Mouse (Mus musculus) lung, postnatal 0 days (tissue): ENCODE measurements at regions not wholly inside any gene's neighbourhood (a gene's known extent, or its start where the extent isn't known, plus 50 kb on each side); places are given as distances from the start of the nearest gene placed in this dataset.

Experiments
- ATAC-seq: fragments of 200-750 bp; cut with Nextera tagmentation; 2 replicates; pipeline ENCODE4 v1.8.0; 2017; ENCODE audit warnings: moderate library complexity
- DNase-seq: peaks from one replicate; pipeline ENCODE4 v3.0.0-alpha.2; 2016; ENCODE audit warnings: low spot score
- H3K27ac ChIP-seq: fragments of 300-500 bp; sonication (generic); 2 replicates; pipeline ENCODE4 v1.5.1; 2014; ENCODE audit warnings: antibody characterized with exemption, mild to moderate bottlenecking, low read length, mixed read lengths
- H3K27me3 ChIP-seq: fragments of 300-500 bp; sonication (generic); replicated peaks from 2 replicates; pipeline ENCODE4 v1.6.1; 2014; ENCODE audit warnings: low read length, mixed read lengths; ENCODE audit not compliant: insufficient read depth
- H3K36me3 ChIP-seq: fragments of 300-500 bp; sonication (generic); 2 replicates; pipeline ENCODE4 v1.6.1; 2014; ENCODE audit warnings: low read length, mixed read lengths; ENCODE audit not compliant: insufficient read depth
- H3K4me1 ChIP-seq: fragments of 300-500 bp; sonication (generic); 2 replicates; pipeline ENCODE4 v1.6.1; 2014; ENCODE audit warnings: antibody characterized with exemption, low read depth, low read length, mixed read lengths; ENCODE audit not compliant: insufficient read depth
- H3K4me2 ChIP-seq: fragments of 300-500 bp; sonication (generic); replicated peaks from 2 replicates; pipeline ENCODE4 v1.6.1; 2014; ENCODE audit warnings: low read depth, mild to moderate bottlenecking, low read length, moderate library complexity, mixed read lengths
- H3K4me3 ChIP-seq: fragments of 300-500 bp; sonication (generic); 2 replicates; pipeline ENCODE4 v1.5.1; 2014; ENCODE audit warnings: low read depth, low read length
- H3K9ac ChIP-seq: fragments of 300-500 bp; sonication (generic); replicated peaks from 2 replicates; pipeline ENCODE4 v1.6.1; 2014; ENCODE audit warnings: low read depth, mild to moderate bottlenecking
- H3K9me3 ChIP-seq: fragments of 300-500 bp; sonication (generic); 2 replicates; pipeline ENCODE4 v1.6.1; 2016; ENCODE audit warnings: low read length, mixed read lengths
- CTCF ChIP-seq: IDR thresholded peaks from 2 replicates; pipeline ENCODE4 v1.5.1; 2016; ENCODE audit warnings: antibody characterized with exemption, mild to moderate bottlenecking
- EP300 ChIP-seq: IDR thresholded peaks from 2 replicates; pipeline ENCODE4 v1.6.1; 2016; ENCODE audit warnings: antibody characterized with exemption, mild to moderate bottlenecking, control low read depth
- WGBS: fragments of 180-500 bp; shearing (Covaris S2); extraction: QIAGEN DNeasy Blood & Tissue Kit; methylation state at CpG from one replicate; pipeline ENCODE4 v1.1.7; 2014; 5-methylcytosine and 5-hydroxymethylcytosine counted together
- microRNA-seq: library from miRNA; unstranded; fragments of <30 nt; microRNA quantifications from one replicate; pipeline ENCODE4, GENCODE M21; 2016

DNA sequence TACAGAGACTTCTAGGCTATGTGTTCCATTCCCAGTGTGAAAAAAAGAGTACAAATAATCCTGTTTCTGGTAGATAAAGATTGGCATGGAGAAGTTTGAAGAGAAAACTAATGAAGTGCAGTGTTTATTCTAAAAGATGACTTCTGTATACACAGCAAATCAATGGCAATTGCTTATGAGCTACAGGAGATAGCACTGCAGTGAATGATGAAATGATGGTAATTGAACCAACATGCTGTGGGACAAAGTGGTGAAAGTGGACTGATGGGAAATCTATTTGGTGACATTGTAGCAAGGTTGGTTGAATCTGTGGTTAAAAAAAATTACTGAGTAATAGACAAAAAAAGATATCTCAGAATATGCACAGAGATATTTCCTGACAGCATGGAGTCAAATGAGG lies 1000.4 kb downstream of the Stpg2 start:
- H3K4me3 ChIP-seq: no peak overlapping the region

DNA sequence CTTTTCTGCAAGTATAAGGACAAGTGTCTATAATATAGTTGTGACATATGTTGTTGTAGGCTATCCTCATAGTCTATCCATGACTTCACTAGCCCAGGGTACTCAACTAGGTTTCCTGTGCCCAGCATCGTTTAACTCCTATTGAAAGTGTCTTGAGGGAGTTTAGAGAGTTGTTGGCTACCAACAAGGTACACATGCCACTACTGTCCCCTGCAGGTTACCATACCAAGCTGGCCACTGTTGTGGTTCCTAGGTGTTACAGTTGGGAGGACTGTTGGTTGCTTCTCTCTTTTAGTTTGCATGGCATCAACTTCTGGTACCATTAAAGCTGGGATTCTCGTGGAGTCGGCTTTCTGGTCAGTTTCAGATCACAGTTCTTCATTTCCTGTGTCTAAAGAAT lies 990.7 kb downstream of the Pdha2 start:
- TF ChIP-seq CTCF: no peak
- no peak for TF ChIP-seq EP300
- Histone ChIP-seq H3K27ac (no peak overlapping the region), H3K4me3 (no peak overlapping the region), H3K27me3 (no peaks in the 10 kb centered on the region), H3K9me3 (no peaks in the 10 kb centered on the region), H3K36me3 (no peaks in the 10 kb centered on the region), H3K4me1 (no peaks in the 10 kb centered on the region), H3K9ac (no peak overlapping the region), H3K4me2 (no peak overlapping the region)
- DNase-seq (no peak), ATAC-seq (no peak)
- 64% methylated on average over 3 of the region's 3 CpGs for WGBS

More for the DNA sequence above, 1000.4 kb downstream of the Stpg2 start:
- Histone ChIP-seq H3K4me2 (no peak overlapping the region), H3K27ac (no peak overlapping the region), H3K27me3 (no peaks in the 10 kb centered on the region), H3K36me3 (no peaks in the 10 kb centered on the region), H3K9me3 (no peaks in the 10 kb centered on the region), H3K4me1 (no peaks in the 10 kb centered on the region), H3K9ac (no peak overlapping the region)
- no peak for ATAC-seq
- no peak for TF ChIP-seq CTCF
- TF ChIP-seq EP300: no peak
- no peak for DNase-seq

DNA sequence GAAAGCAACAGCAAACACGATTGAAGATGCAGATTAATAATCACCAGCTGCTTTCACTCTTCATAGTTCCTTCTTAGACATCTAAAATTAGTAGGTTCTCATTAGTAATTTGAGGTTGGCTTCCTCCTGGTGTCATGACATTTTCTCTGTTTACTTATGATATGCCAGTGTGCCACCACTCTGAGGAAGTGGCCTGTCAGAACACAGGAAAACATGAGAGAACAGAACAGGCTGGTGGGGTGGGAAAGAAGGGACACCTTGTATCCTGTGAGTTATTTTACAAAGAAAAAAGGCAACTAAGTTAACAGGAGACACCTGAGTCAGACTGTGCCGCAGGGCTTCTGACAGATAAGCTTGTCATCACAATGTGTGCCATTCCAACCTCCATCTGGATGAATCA lies 981.4 kb downstream of the Pdha2 start:
- H3K4me3 ChIP-seq: no peak overlapping the region
- TF ChIP-seq EP300: no peak
- no peak for TF ChIP-seq CTCF
- no peaks in the 10 kb centered on the region for H3K36me3 ChIP-seq
- H3K27ac ChIP-seq: no peak overlapping the region
- no peak for ATAC-seq
- no peaks in the 10 kb centered on the region for H3K4me1 ChIP-seq
- H3K9me3 ChIP-seq: no peaks in the 10 kb centered on the region
- no peak overlapping the region for H3K4me2 ChIP-seq
- DNase-seq: no peak
- no peak overlapping the region for H3K9ac ChIP-seq
- no peaks in the 10 kb centered on the region for H3K27me3 ChIP-seq
- WGBS: 39% methylated on average over 2 of the region's 2 CpGs

DNA sequence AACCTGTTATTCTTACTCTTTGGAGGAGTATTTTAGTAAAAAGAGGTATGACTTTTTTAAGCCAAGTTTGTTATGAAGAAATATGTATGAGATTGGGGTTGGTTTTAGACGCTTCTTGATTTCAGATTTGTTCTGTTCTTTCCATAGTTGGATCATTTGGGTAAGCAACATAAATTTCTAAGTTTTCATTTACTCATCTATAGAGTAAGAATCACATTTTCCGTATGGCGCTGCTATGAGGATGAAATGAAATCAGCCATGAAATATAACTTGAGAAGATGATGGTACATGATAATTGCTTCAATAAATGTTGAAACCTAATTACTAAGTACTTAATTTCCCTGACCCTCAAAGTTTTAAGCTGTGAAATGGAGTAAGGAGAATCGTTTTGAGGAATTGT lies 979.0 kb downstream of the Pdha2 start:
- Histone ChIP-seq H3K4me2 (no peak overlapping the region), H3K4me3 (no peak overlapping the region), H3K4me1 (no peaks in the 10 kb centered on the region), H3K36me3 (no peaks in the 10 kb centered on the region), H3K9ac (no peak overlapping the region), H3K9me3 (no peaks in the 10 kb centered on the region), H3K27me3 (no peaks in the 10 kb centered on the region), H3K27ac (no peak overlapping the region)
- DNase-seq (no peak), ATAC-seq (no peak)
- no peak for TF ChIP-seq CTCF
- no peak for TF ChIP-seq EP300
- 72% methylated on average over 4 of the region's 4 CpGs for WGBS

DNA sequence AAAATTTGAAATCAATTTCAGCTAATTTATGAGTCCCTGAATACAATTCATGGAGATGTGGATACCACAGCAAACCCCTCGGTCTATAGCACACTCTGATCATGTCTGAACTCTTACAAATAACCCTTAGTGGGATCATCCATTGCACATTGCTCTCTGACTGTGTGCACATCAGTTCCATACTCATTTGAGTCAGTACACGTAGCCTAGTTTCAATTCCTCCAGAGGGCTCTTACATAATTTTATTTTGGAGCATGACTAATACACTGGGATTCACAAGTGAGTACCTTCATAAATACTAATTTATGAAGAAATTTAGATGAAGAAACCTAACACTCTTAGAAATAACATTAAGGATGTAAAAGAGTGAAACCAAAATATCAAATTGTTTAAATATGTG lies 978.3 kb downstream of the Pdha2 start:
- WGBS: 63% methylated on average over 2 of the region's 2 CpGs
- no peaks in the 10 kb centered on the region for H3K36me3 ChIP-seq
- no peak overlapping the region for H3K4me2 ChIP-seq
- ATAC-seq (no peak), DNase-seq (no peak)
- H3K9me3 ChIP-seq: no peaks in the 10 kb centered on the region
- no peak overlapping the region for H3K9ac ChIP-seq
- H3K27ac ChIP-seq: no peak overlapping the region
- no peak overlapping the region for H3K4me3 ChIP-seq
- TF ChIP-seq CTCF: no peak
- no peak for TF ChIP-seq EP300
- H3K4me1 ChIP-seq: no peaks in the 10 kb centered on the region
- no peaks in the 10 kb centered on the region for H3K27me3 ChIP-seq

DNA sequence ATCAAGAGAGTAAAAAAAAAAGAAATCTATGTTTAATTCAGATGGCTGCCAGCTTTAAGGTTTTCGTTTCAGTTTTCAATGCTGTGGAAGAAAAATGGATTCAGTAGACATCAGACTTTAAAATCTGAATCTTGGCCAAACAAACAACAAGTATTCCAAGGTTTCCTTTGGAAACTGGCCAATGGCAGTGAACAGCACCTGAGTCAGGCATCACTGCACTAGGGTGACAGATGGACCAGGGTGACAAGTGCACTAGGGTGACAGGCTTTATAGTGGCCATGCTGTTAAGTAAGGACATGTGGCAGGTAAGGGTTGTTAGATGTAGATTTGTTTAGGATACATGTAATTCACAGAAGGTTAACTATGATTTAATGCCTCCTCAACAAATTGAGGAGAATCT lies 972.9 kb downstream of the Pdha2 start:
- Histone ChIP-seq H3K9me3 (no peaks in the 10 kb centered on the region), H3K27me3 (no peaks in the 10 kb centered on the region), H3K4me2 (no peak overlapping the region), H3K4me3 (no peak overlapping the region), H3K4me1 (no peaks in the 10 kb centered on the region), H3K9ac (no peak overlapping the region), H3K36me3 (no peaks in the 10 kb centered on the region), H3K27ac (no peak overlapping the region)
- no peak for TF ChIP-seq CTCF
- no peak for TF ChIP-seq EP300
- ATAC-seq (no peak), DNase-seq (no peak)
- 65% methylated on average over 1 of the region's 1 CpGs for WGBS

Small RNA genes in the stretch of these regions (microRNA-seq; reads per million reads assigned to microRNA genes)
- gene Mir7j: 46.3 reads per million, percentile 40 among the genes with 10 or more reads in this experiment
